Mouse (Mus musculus) cerebellum, adult 2 months (tissue): Measurements from ENCODE around the gene Ramp1.

ENCODE experiments used
- CTCF ChIP-seq: fragments of 200-500 bp; IDR thresholded peaks from 2 replicates; pipeline ENCODE4 v1.5.1; 2011; ENCODE audit warnings: low read depth, mild to moderate bottlenecking, control low read depth, low read length, moderate library complexity, borderline replicate concordance; ENCODE audit not compliant: insufficient read depth
- POLR2A ChIP-seq: fragments of 200-500 bp; IDR thresholded peaks from 2 replicates; pipeline ENCODE4 v1.6.1; 2011; ENCODE audit warnings: low read length, control low read depth, borderline replicate concordance; ENCODE audit not compliant: insufficient read depth

DNA sequence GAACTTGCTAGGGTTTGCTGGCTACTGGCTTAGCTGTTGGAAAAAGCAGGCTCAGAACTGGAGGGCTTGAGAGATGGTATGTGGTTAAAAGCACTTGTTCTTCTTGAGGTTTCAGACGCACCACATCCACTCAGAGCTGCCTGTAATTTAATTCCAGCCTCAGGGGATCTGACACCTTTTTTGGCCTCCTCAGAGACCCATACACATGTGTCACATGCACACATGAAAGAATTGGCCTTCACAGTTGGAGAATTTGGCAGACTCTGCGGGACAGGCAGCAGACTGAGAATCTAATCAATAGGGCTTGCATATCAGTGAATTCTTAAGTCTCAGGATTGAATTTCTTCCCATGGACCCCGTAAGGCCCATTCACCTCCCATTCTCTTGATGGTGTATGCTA is 21.5 kb downstream of the Ramp1 start:
- TF ChIP-seq CTCF (no peak), POLR2A (no peak)
